Mouse (Mus musculus) embryonic fibroblast, embryonic 13.5 days (primary cell): Measurements from ENCODE around the gene Cd209g.
"Not testable (repeated sequence)": the region's sequence is repeated elsewhere in the genome, so short reads cannot be mapped to it uniquely, and the experiment has no call there.

ENCODE experiments used
- CTCF ChIP-seq: IDR thresholded peaks from 2 replicates; pipeline ENCODE4 v1.5.1; 2011; ENCODE audit warnings: mild to moderate bottlenecking, control low read depth, low read length, moderate library complexity, borderline replicate concordance; ENCODE audit not compliant: insufficient read depth
- POLR2A ChIP-seq: IDR thresholded peaks from 2 replicates; pipeline ENCODE4 v1.6.1; 2011; ENCODE audit warnings: low read depth, mild to moderate bottlenecking, control low read depth, low read length, moderate library complexity

GRCm38 (mm10) chr8:4105735-4106134 is 28.2 kb upstream of the Cd209g start, which contains the start of gene Cd209f:
- not testable (repeated sequence) for TF ChIP-seq POLR2A, CTCF
